Mouse (Mus musculus): ENCODE results near the gene Pdia4. TPM values are rescaled to one million over a fixed set of nuclear protein-coding genes. Genes with fewer than 3 reads are reported as not detected.

The Pdia4 gene
- polyA plus RNA-seq, 1 experiment from 2014 or later, result 115 TPM

DNA sequence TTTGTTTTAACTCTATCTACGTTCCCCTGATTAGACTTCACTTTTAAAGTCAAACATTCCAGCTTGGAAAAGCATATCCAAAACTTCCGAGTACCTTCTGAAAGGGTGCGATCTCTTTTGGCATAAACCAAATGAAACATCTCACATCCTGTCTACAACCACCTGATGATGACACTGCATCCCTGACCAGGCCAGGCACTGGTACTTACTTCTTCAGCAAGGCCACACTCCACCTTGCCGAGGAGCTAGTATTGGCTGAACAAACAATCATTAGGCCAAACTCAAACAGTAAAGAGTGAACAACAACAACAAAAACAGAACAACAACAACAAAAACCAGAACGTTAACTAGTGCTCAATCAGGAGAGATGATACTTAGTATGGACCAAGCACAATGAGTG lies 1.9 kb downstream of the Pdia4 start:
- ATAC-seq (ENCODE audit: insufficient read depth), result no peak
- Histone ChIP-seq H3K27ac (replicated peaks) (no peak overlapping the region; the same call in 1 of the 2 replicates), H3K4me3 (replicated peaks) (peak overlapping the region; percentile 76), H3K4me2 (peak overlapping the region; percentile 92), H3K36me3 (replicated peaks) (peaks cover 10% of the 10 kb centered on the region), H3K27me3 (no peaks in the 10 kb centered on the region), H3K9me3 (replicated peaks) (no peaks in the 10 kb centered on the region), H3K4me1 (replicated peaks) (peaks cover 45% of the 10 kb centered on the region), H3K9ac (peak overlapping the region; percentile 70; the same call in 1 of the 2 replicates)
- 60% methylated on average over 5 of the region's 5 CpGs for WGBS (ENCODE audit: insufficient replicate concordance)

DNA sequence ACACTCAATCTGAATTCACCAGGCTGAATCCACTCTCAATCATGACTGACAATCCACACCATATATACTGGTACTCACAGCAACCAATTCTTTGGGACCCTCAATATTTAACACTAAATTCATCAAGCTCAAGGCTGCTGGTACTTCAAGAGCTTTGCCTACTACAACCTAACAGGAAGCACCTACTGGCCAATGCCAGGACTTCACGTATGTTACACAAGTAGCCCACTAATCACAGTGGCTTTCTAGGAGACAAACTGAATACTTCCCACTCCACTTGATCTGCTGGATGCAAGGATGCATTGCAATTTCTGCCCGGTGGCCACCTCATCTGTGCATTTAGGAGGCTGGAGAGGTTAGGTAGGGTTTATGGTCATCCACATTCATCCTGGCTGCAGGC lies 3.0 kb downstream of the Pdia4 start:
- Histone ChIP-seq H3K4me1 (replicated peaks) (peaks cover 45% of the 10 kb centered on the region), H3K9me3 (replicated peaks) (no peaks in the 10 kb centered on the region), H3K36me3 (replicated peaks) (peaks cover 21% of the 10 kb centered on the region), H3K4me3 (replicated peaks) (no peak overlapping the region), H3K27me3 (no peaks in the 10 kb centered on the region), H3K4me2 (peak overlapping the region; percentile 8; the same call in 1 of the 2 replicates), H3K27ac (replicated peaks) (no peak overlapping the region), H3K9ac (no peak overlapping the region)
- no peak for ATAC-seq (ENCODE audit: insufficient read depth)
- 58% methylated on average over 2 of the region's 2 CpGs for WGBS (ENCODE audit: insufficient replicate concordance)

DNA sequence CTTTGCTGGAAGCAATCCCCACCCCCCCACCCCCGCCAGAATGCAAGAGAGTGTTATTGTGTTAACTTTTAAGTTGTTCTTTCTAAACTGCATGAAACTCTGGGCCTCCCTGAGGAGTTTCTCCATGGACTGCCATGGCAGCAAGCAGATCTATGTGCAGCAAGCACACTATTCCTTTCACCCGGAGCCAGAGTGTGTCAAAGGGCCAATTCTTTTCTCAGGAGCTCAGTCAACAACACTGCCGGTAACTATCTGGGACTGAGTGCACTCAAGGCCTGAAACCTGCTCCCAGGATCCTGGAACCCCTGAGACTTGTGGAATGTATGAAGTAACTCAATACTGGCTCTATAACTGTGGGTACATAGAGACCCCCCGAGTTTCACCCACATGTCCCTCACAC lies 4.2 kb downstream of the Pdia4 start:
- Histone ChIP-seq H3K9ac (no peak overlapping the region; the same call in 1 of the 2 replicates), H3K27ac (replicated peaks) (no peak overlapping the region), H3K36me3 (replicated peaks) (peaks cover 32% of the 10 kb centered on the region), H3K4me3 (replicated peaks) (no peak overlapping the region), H3K4me1 (replicated peaks) (peaks cover 40% of the 10 kb centered on the region), H3K4me2 (no peak overlapping the region), H3K27me3 (no peaks in the 10 kb centered on the region), H3K9me3 (replicated peaks) (no peaks in the 10 kb centered on the region)
- WGBS (ENCODE audit: insufficient replicate concordance), result 69% methylated on average over 4 of the region's 4 CpGs
- ATAC-seq (ENCODE audit: insufficient read depth), result no peak

DNA sequence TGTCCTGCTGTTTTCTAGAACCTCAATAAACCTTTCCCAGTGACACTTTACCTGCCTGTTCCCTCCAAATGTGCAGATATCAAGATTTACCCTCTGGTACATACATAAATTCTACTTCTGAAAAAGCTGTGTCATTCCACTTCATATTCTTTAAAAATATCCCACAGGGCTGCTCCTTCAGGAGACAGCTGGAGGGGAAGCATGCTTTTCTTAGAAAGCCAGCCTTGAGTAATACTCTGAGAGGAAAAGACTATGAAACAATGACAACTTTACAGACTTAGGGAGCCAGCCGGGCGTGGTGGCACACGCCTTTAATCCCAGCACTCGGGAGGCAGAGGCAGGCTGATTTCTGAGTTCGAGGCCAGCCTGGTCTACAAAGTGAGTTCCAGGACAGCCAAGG lies 4.7 kb downstream of the Pdia4 start:
- H3K4me3 ChIP-seq (replicated peaks), result no peak overlapping the region
- 68% methylated on average over 5 of the region's 5 CpGs for WGBS (ENCODE audit: insufficient replicate concordance)
- H3K9ac ChIP-seq, result no peak overlapping the region
- no peak overlapping the region for H3K4me2 ChIP-seq
- no peak overlapping the region for H3K27ac ChIP-seq (replicated peaks)
- H3K9me3 ChIP-seq (replicated peaks), result no peaks in the 10 kb centered on the region
- H3K4me1 ChIP-seq (replicated peaks), result peaks cover 36% of the 10 kb centered on the region
- H3K27me3 ChIP-seq, result no peaks in the 10 kb centered on the region
- ATAC-seq (ENCODE audit: insufficient read depth), result no peak
- H3K36me3 ChIP-seq (replicated peaks), result peaks cover 37% of the 10 kb centered on the region

DNA sequence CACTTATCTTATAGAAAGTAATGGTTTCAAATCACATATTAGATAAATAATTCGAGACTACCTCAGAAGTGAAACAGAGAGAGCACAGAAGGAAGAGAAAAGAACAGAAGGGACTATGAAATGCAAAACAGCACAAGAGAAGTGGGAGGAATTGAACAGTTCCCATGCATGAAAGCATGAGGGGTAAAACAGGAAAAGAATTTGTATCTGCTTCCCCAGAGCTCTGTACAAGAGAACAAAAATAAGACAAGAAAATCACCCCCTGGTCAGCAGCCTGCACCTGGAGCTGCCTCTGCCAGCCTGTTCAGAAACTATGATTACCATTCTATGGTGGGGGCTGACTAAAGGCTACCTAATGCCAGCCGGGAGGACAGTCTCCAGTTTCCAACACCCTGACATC lies 5.8 kb downstream of the Pdia4 start:
- H3K4me3 ChIP-seq (replicated peaks), result no peak overlapping the region
- ATAC-seq (ENCODE audit: insufficient read depth), result no peak
- 69% methylated on average over 2 of the region's 2 CpGs for WGBS (ENCODE audit: insufficient replicate concordance)
- H3K27ac ChIP-seq (replicated peaks), result no peak overlapping the region
- peaks cover 31% of the 10 kb centered on the region for H3K4me1 ChIP-seq (replicated peaks)
- no peaks in the 10 kb centered on the region for H3K27me3 ChIP-seq
- no peak overlapping the region for H3K9ac ChIP-seq
- peaks cover 49% of the 10 kb centered on the region for H3K36me3 ChIP-seq (replicated peaks)
- no peak overlapping the region for H3K4me2 ChIP-seq
- no peaks in the 10 kb centered on the region for H3K9me3 ChIP-seq (replicated peaks)

DNA sequence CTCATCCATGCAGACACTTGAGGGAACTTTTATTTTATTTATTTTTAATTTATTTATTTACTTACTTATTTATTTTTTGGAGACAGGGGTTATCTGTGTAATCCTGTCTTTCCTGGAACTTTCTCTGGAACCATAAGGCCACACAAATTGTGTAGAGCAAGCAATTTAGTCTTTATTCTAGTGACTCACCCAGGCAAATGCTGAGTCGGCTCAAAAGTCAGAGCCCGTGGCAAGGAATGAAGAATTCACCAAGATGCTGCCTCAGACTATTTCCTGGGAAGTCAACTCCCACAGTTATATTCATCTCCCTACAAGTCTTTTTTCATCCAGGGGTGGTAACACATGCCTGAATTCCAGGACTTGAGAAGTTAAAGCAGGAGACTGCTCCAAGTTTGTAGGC lies 7.7 kb downstream of the Pdia4 start:
- Histone ChIP-seq H3K36me3 (replicated peaks) (peaks cover 65% of the 10 kb centered on the region), H3K9ac (no peak overlapping the region), H3K4me3 (replicated peaks) (no peak overlapping the region), H3K4me1 (replicated peaks) (peaks cover 14% of the 10 kb centered on the region), H3K4me2 (no peak overlapping the region), H3K27me3 (no peaks in the 10 kb centered on the region), H3K9me3 (replicated peaks) (no peaks in the 10 kb centered on the region), H3K27ac (replicated peaks) (no peak overlapping the region)
- ATAC-seq (ENCODE audit: insufficient read depth), result no peak
- 62% methylated on average over 2 of the region's 2 CpGs for WGBS (ENCODE audit: insufficient replicate concordance)

DNA sequence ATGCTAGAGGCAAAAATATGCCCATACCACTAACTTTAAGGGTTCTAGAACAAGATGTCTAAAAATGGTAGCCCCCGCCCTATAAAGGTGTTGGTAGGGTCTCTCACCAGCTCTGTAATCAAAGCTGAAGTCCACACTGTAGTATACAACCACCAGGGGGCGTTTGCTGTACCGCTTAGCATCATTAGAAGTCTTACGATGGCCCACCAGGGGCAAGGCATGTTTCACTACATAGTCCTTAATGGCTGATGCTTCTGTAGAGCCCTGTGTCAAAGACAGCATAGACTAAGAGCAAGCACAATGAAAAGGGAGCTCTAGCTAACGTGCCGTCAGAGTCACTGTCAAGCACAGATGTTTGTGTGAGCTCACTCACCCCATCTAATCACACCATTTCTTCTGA lies 14.2 kb downstream of the Pdia4 start:
- no peak overlapping the region for H3K4me2 ChIP-seq
- H3K27ac ChIP-seq (replicated peaks), result no peak overlapping the region
- no peak for ATAC-seq (ENCODE audit: insufficient read depth)
- H3K9ac ChIP-seq, result no peak overlapping the region
- no peak overlapping the region for H3K4me3 ChIP-seq (replicated peaks)
- peaks cover 88% of the 10 kb centered on the region for H3K36me3 ChIP-seq (replicated peaks)
- H3K4me1 ChIP-seq (replicated peaks), result no peaks in the 10 kb centered on the region
- no peaks in the 10 kb centered on the region for H3K9me3 ChIP-seq (replicated peaks)
- 47% methylated on average over 6 of the region's 6 CpGs for WGBS (ENCODE audit: insufficient replicate concordance)
- no peaks in the 10 kb centered on the region for H3K27me3 ChIP-seq

DNA sequence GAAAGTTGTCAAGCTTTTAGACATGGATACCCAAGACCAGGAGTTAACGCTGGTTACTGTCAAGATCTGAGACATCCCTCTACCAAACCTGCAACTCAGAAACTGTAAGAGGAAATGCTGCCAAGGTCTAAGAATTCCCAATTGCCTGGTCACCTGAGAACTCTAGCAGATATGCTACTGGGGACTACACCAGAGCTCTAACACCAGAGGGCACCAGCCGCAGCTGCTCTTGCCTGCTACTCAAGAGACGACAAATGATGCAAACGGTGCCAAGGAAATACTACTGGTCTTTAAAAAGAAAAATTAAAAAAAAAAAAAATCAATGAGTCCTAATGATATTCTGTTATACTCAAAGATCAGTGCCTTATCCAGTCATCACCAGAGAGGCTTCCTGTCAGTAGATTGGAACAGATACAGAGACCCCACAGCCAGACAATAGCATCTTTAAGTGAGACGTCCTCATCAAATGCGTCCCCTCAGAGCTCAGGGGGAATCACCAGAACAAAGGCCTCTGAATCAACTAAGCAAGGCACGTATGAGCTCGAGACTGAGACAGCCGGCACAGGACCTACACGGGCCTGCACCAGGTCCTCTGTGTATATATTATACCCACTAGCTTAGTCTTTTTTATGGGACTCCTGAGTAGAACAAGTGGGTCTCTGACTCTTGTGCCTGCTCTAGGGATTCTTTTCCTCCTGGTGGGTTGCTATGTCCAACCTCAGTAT lies 19.0 kb downstream of the Pdia4 start:
- no peak overlapping the region for H3K4me2 ChIP-seq
- H3K27ac ChIP-seq (replicated peaks), result no peak overlapping the region
- no peak overlapping the region for H3K9ac ChIP-seq
- H3K27me3 ChIP-seq, result no peaks in the 10 kb centered on the region
- H3K36me3 ChIP-seq (replicated peaks), result peaks cover 43% of the 10 kb centered on the region
- 63% methylated on average over 10 of the region's 10 CpGs for WGBS (ENCODE audit: insufficient replicate concordance)
- H3K4me1 ChIP-seq (replicated peaks), result peaks cover 13% of the 10 kb centered on the region
- no peak overlapping the region for H3K4me3 ChIP-seq (replicated peaks)
- ATAC-seq (ENCODE audit: insufficient read depth), result no peak
- H3K9me3 ChIP-seq (replicated peaks), result no peaks in the 10 kb centered on the region

DNA sequence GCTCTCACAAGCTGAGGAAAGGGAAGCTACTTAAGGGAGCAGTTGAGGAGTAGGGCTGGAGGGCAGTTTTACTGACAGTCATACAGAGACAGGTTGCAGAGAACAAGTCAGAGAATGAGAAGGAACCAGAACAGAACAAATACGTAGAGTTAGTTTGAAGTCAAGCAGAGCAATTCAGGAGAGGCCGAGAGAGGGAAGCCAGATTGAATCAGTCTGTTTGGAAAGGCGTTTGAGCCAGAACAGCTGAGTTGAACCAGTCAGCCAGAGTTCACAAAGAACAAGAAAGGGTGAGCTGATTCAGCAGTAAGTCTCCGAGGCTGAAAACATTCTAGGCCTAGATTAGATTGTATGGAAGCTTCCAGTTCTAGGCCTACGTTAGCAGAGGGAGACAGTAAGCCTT lies 19.9 kb downstream of the Pdia4 start:
- Histone ChIP-seq H3K9ac (no peak overlapping the region), H3K4me2 (no peak overlapping the region), H3K27ac (replicated peaks) (no peak overlapping the region), H3K9me3 (replicated peaks) (no peaks in the 10 kb centered on the region), H3K4me1 (replicated peaks) (peaks cover 23% of the 10 kb centered on the region), H3K4me3 (replicated peaks) (no peak overlapping the region), H3K36me3 (replicated peaks) (peaks cover 35% of the 10 kb centered on the region), H3K27me3 (no peaks in the 10 kb centered on the region)
- no peak for ATAC-seq (ENCODE audit: insufficient read depth)
- WGBS (ENCODE audit: insufficient replicate concordance), result 60% methylated on average over 5 of the region's 5 CpGs

DNA sequence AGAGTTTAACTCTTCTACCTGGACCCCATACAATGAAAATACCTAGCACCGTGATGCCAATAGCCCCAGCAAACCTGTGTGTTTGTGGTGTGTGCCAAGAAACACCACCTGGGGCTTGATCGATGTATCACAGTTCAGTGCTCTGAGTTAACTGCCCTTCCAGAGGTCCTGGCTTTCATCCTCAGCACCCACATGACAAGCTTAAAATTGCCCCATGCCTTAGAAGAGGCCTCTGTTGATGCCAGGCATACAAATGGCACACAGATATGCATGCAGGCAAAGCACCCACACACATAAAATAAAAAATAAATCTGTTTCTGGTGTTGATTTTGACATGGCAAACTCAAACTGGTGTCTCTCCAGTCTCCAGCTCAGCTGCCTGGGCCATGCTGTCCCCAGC lies 20.7 kb downstream of the Pdia4 start:
- 81% methylated on average over 2 of the region's 2 CpGs for WGBS (ENCODE audit: insufficient replicate concordance)
- Histone ChIP-seq H3K27ac (replicated peaks) (no peak overlapping the region), H3K27me3 (no peaks in the 10 kb centered on the region), H3K4me1 (replicated peaks) (peaks cover 23% of the 10 kb centered on the region), H3K36me3 (replicated peaks) (peaks cover 27% of the 10 kb centered on the region), H3K9ac (no peak overlapping the region), H3K4me3 (replicated peaks) (no peak overlapping the region), H3K9me3 (replicated peaks) (no peaks in the 10 kb centered on the region), H3K4me2 (no peak overlapping the region)
- no peak for ATAC-seq (ENCODE audit: insufficient read depth)

DNA sequence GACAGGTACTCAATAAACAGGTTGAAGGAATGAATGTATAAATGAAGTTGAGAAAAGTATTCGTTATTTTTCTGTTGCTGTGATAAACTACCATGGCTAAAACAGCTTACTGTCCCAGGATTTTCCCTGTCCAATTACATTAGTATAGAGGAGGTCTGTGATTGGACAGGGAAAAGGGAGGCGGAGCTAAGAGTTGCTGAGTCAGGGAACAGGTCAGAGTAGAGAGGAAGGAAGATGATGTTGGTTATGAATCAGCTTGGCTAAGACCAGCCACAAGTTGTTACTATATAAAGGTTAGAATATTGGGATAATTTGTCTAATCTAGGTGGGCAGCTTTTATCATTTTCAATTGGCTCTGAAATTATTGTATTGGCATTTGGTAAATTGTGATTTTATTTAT lies 22.5 kb downstream of the Pdia4 start:
- Histone ChIP-seq H3K9me3 (replicated peaks) (no peaks in the 10 kb centered on the region), H3K36me3 (replicated peaks) (peaks cover 12% of the 10 kb centered on the region), H3K9ac (no peak overlapping the region), H3K27me3 (no peaks in the 10 kb centered on the region), H3K4me1 (replicated peaks) (peaks cover 23% of the 10 kb centered on the region), H3K27ac (replicated peaks) (no peak overlapping the region), H3K4me3 (replicated peaks) (no peak overlapping the region), H3K4me2 (no peak overlapping the region)
- 37% methylated on average over 2 of the region's 2 CpGs for WGBS (ENCODE audit: insufficient replicate concordance)
- peak; percentile 51; the same call in 1 of the 2 replicates for ATAC-seq (ENCODE audit: insufficient read depth)

DNA sequence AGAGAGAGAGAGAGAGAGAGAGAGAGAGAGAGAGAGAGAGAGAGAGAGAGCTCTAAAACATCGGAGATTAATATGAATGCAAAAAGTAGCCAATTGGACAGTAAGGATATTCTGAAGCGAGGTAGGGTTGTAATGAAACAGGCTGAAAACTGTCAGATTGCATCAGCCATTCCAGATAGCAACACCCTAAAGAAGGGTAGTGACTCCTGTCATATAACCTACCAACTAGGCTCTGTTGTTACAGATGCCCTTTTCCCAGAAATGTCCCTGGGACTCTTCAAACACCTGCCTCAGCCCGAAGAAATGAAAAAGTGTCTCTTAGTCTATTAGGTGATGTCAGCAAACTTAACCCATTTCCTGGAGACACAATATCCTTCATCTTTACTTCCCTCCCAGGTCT lies 24.4 kb downstream of the Pdia4 start:
- 39% methylated on average over 3 of the region's 3 CpGs for WGBS (ENCODE audit: insufficient replicate concordance)
- no peak; the same call in 1 of the 2 replicates for ATAC-seq (ENCODE audit: insufficient read depth)

More for the DNA sequence above, 24.4 kb downstream of the Pdia4 start:
- H3K4me1 ChIP-seq (replicated peaks), result peaks cover 23% of the 10 kb centered on the region
- peak overlapping the region; percentile 83 for H3K27ac ChIP-seq (replicated peaks)
- peak overlapping the region; percentile 76 for H3K4me2 ChIP-seq
- no peaks in the 10 kb centered on the region for H3K9me3 ChIP-seq (replicated peaks)
- no peaks in the 10 kb centered on the region for H3K27me3 ChIP-seq
- H3K4me3 ChIP-seq (replicated peaks), result peak overlapping the region; percentile 61
- H3K36me3 ChIP-seq (replicated peaks), result no peaks in the 10 kb centered on the region
- H3K9ac ChIP-seq, result peak overlapping the region; percentile 63

Data from liver, embryonic 15.5 days (tissue).